Mouse (Mus musculus) ES-E14 (cell line): Measurements from ENCODE around the gene Chn1.

Source experiments
- HCFC1 ChIP-seq: IDR thresholded peaks from 2 replicates; pipeline ENCODE4 v1.6.1; 2012; ENCODE audit warnings: low read length, inconsistent platforms, borderline replicate concordance; ENCODE audit not compliant: insufficient read depth
- MAFK ChIP-seq: IDR thresholded peaks from 2 replicates; pipeline ENCODE4 v1.6.1; 2014; ENCODE audit warnings: mild to moderate bottlenecking, low read depth, low read length, inconsistent platforms; ENCODE audit not compliant: insufficient read depth
- ZC3H11A ChIP-seq: IDR thresholded peaks from 2 replicates; pipeline ENCODE4 v1.6.1; 2012; ENCODE audit warnings: low read depth, mild to moderate bottlenecking, inconsistent platforms, low read length, borderline replicate concordance

DNA sequence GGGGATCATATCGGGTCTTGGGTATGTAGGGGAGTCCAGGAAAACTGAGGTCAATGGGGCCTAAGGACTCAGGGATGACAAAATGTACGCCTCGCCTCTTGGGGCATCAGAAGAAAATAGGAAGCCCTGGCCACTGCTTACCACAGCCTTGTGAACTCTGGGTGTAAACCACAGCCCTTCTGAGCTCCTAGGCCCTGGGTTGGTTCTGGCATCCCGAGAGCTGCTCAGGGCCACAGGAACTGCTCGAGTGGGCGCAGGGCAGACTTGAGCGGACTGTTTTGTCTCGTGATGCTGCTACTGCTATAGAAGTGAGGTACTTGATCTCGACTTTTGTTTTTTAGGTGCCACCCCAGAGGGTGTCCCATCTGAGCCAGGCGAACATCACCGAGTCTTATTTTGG is 177.4 kb downstream of the Chn1 start:
- TF ChIP-seq ZC3H11A = no peak
- TF ChIP-seq HCFC1 = no peak
- no peak for TF ChIP-seq MAFK
